Mouse (Mus musculus) layer of hippocampus, postnatal 14 days (tissue): ENCODE data around the gene Ccn6. TPM values are rescaled to one million over a fixed set of nuclear protein-coding genes. Genes with fewer than 3 reads are reported as not detected.

Source experiments
- DNase-seq, 2 experiments: peaks; one replicate each; pipeline ENCODE4 v3.0.0; 2021 to 2022; ENCODE audit warnings: low spot score in 2 of 2, mixed read lengths in 1 of 2
- total RNA-seq, 2 experiments: library from RNA; stranded (reverse); gene quantifications; 2 replicates each; pipeline ENCODE4 v1.2.3; 2021

Gene Ccn6
- total RNA-seq, 2 experiments from 2014 or later, result 0.45 to 0.53 TPM

DNA sequence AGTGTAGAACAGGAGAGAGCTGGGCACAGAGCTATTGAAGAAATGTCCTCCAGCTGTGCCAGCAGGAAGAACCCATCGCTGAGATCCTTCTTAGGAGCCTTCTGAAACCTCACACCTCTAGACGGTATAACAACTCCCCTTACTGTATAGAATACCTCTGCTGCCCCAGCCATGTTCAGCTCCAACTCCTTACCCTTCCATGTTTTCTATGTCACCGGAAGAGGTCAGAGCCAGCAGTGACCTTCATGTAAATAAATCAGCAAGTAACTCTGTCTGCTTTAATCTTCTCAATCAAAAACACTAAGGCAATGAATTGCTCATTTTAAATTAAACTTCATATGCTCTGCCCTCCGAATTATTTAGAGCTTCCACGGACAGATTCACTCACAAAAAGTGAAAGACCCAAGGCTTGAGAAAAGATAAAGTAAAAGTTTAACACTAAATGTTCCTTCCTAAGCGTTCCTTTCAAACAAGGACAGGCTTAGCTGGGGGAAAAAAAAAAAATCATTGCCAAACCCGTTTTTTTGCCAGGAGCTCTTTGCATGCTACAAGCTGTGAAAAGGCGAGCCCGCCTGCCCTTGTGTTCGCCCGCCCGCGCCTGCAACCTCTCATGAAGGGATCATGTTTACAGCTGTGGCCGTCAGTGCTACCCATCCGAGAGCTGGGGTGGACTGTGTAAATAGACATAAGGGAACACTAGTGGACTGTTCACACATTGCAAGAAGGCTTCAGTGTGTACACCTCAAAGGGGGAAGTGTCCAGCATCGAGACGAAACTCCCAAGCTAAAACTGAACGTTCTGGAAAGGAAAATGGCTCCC, 719 bp downstream of the Ccn6 start:
- DNase-seq, result no peak

GRCm38 (mm10) chr10:39161406-39161805, 2.2 kb downstream of the Ccn6 start:
- no peak for DNase-seq

GRCm38 (mm10) chr10:39158306-39158705, 5.3 kb downstream of the Ccn6 start:
- DNase-seq, result no peak

DNA sequence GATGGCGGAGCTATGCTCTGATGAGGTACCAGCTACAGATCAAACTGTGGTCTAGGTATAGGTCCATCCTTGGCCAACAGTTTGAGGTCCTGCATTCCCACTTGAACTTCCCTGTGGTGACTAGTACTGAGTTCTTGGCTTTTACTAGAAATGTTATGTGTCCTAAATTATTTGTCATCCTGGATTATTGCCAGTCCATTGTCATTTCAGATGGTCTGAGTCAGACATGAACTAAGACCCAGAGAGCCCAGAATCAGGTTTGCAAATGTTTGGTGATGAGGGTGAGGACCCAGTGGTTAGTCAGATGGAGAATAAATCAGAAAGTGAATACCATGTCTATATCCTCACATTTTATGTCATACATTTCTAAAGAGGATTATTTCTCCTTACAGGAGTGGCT, 6.3 kb downstream of the Ccn6 start:
- no peak for DNase-seq

- DNase-seq, result no peak
These were observed 6.9 kb downstream of the Ccn6 start for GRCm38 (mm10) chr10:39156719-39157118.

GRCm38 (mm10) chr10:39142216-39142615, 21.4 kb downstream of the Ccn6 start:
- no peak for DNase-seq

GRCm38 (mm10) chr10:39141401-39141800, 22.2 kb downstream of the Ccn6 start:
- no peak for DNase-seq

- no peak for DNase-seq
These were observed 22.8 kb downstream of the Ccn6 start for GRCm38 (mm10) chr10:39140843-39141242.

- no peak for DNase-seq
These were observed 24.8 kb downstream of the Ccn6 start for GRCm38 (mm10) chr10:39138761-39139160.

GRCm38 (mm10) chr10:39137766-39138165, 25.8 kb downstream of the Ccn6 start:
- DNase-seq, result no peak

GRCm38 (mm10) chr10:39133462-39134310, 29.9 kb downstream of the Ccn6 start, which contains the start of the genes Fam229b and Tube1:
Gene Fam229b (minus strand): TSS chr10:39133914.
Gene Tube1 (plus strand): TSS chr10:39133976.
- peak; percentile 94 to 95 for DNase-seq

- DNase-seq, result no peak
These were observed 42.2 kb downstream of the Ccn6 start for GRCm38 (mm10) chr10:39121412-39121811.

- no peak for DNase-seq
These were observed 54.1 kb downstream of the Ccn6 start for GRCm38 (mm10) chr10:39109489-39109874.

DNA sequence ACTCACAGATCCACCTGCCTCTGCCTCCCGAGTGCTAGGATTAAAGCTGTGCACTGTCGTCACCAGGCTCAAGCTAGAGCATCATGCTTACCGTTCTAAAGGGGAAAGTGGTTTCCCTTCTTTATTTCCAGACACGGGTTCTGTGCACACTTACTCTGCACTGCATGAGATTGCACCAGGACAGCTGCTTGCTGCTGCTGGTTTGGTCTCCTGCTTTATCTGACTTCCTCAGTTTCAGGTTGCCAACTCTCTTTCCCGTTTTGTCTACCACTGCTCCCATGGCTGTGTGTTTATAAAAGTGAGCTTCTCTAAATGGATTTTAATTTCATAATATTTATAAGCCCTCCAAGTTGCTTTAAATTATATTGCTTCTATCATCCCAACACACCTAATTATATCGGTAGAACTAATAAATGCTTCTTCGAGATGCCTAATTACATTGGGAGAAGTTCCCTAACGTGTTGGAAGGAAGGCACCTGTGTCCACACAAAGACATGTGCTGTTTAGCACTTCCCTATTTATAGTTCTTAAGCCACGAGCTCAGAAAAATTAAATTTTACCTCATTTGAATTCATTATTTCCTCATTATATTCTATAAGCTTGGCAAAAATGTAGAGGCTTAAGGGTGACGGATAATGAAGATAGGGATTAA, 54.6 kb downstream of the Ccn6 start:
- DNase-seq, result no peak

GRCm38 (mm10) chr10:39106935-39107334, 56.7 kb downstream of the Ccn6 start:
- DNase-seq, result no peak

GRCm38 (mm10) chr10:39106413-39106812, 57.2 kb downstream of the Ccn6 start:
- no peak for DNase-seq

DNA sequence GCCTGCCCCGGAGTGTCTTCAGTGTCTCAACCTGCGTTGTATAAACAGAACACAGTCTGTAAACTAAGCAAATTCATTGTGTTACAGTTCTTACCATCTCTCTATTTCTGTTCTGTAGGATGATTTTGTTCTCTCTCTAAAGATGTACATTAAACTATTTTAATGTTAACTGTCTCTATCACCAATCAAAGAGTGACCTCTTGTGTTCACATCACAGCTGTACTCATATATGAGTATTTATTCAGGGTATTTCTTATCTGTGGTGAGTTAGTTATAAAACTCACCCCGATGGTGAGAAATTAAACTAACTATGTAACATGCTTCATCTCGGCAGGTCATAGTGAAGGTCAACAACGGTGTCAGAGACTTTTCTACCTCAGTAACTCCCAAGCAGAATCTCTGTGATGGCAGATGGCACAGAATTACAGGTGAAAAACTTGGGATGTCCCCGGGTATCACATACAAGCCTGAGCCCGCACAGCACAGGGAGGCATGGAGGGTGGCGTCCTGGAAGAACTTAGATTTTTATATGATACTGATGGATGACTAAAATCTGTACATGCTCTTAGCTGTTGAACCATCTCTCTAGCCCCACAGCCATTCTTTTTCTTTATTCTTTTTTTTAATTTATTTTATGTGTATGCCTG, 58.7 kb downstream of the Ccn6 start:
- no peak for DNase-seq
